Mouse (Mus musculus): ENCODE measurements around the gene Atp5f1. TPM values are rescaled to one million over a fixed set of nuclear protein-coding genes. Genes with fewer than 3 reads are reported as not detected.
"Not testable (repeated sequence)": the region's sequence is repeated elsewhere in the genome, so short reads cannot be mapped to it uniquely, and the experiment has no call there.

Gene Atp5f1
- total RNA-seq, 4 experiments from 2014 or later, result 224 to 294 (median 271) TPM

- DNase-seq, result no peak
These were observed 30.1 kb downstream of the Atp5f1 start for GRCm38 (mm10) chr3:105929821-105930220.

- no peak for DNase-seq
These were observed 31.1 kb downstream of the Atp5f1 start for GRCm38 (mm10) chr3:105928781-105929180.

- no peak for DNase-seq
These were observed 31.7 kb downstream of the Atp5f1 start for GRCm38 (mm10) chr3:105928195-105928569.

- no peak for DNase-seq
These were observed 32.2 kb downstream of the Atp5f1 start for GRCm38 (mm10) chr3:105927561-105928194.

GRCm38 (mm10) chr3:105924616-105925015, 35.3 kb downstream of the Atp5f1 start:
- no peak for DNase-seq

- no peak for DNase-seq
These were observed 37.9 kb downstream of the Atp5f1 start for GRCm38 (mm10) chr3:105921959-105922358.

GRCm38 (mm10) chr3:105920743-105921142, 39.2 kb downstream of the Atp5f1 start:
- not testable (repeated sequence) for DNase-seq

GRCm38 (mm10) chr3:105918355-105918745, 41.5 kb downstream of the Atp5f1 start:
- DNase-seq, result no peak

- DNase-seq, result no peak
These were observed 42.1 kb downstream of the Atp5f1 start for GRCm38 (mm10) chr3:105917656-105918354.

GRCm38 (mm10) chr3:105916455-105916854, 43.4 kb downstream of the Atp5f1 start:
- DNase-seq, result not testable (repeated sequence)

GRCm38 (mm10) chr3:105915281-105915680, 44.6 kb downstream of the Atp5f1 start:
- DNase-seq, result no peak

GRCm38 (mm10) chr3:105913839-105914681, 45.8 kb downstream of the Atp5f1 start:
- DNase-seq, result no peak

- DNase-seq, result no peak
These were observed 47.6 kb downstream of the Atp5f1 start for GRCm38 (mm10) chr3:105912097-105912880.

- no peak for DNase-seq
These were observed 49.2 kb downstream of the Atp5f1 start for GRCm38 (mm10) chr3:105910519-105911190.

- no peak for DNase-seq
These were observed 50.9 kb downstream of the Atp5f1 start for GRCm38 (mm10) chr3:105908976-105909375.

- DNase-seq, result no peak
These were observed 51.8 kb downstream of the Atp5f1 start for GRCm38 (mm10) chr3:105907956-105908655.

GRCm38 (mm10) chr3:105904721-105905120, 55.2 kb downstream of the Atp5f1 start:
- no peak for DNase-seq

- DNase-seq, result no peak
These were observed 55.7 kb downstream of the Atp5f1 start for GRCm38 (mm10) chr3:105904213-105904612.

- no peak for DNase-seq
These were observed 58.4 kb downstream of the Atp5f1 start for GRCm38 (mm10) chr3:105901468-105901867.

- no peak for DNase-seq
These were observed 59.2 kb downstream of the Atp5f1 start for GRCm38 (mm10) chr3:105900716-105901115.

GRCm38 (mm10) chr3:105900266-105900665, 59.6 kb downstream of the Atp5f1 start:
- DNase-seq, result no peak

Data from adrenal gland, adult 8-10 months (tissue).